Mouse (Mus musculus): ENCODE measurements around the gene Ankdd1a. TPM values are rescaled to one million over a fixed set of nuclear protein-coding genes. Genes with fewer than 3 reads are reported as not detected.

Gene Ankdd1a
- total and polyA plus RNA-seq, 3 experiments, result not detected

GRCm38 (mm10) chr9:65465241-65465640 lies 54.8 kb downstream of the Ankdd1a start:
- DNase-seq (ENCODE audit: extremely low read depth), result no peak
- Histone ChIP-seq H3K4me3 (replicated peaks in 1 of 3; ENCODE audit: low read depth in 2 of 3, low read length in 2 of 3, poor library complexity in 1 of 3) (no peak overlapping the region), H3K79me2 (replicated peaks; ENCODE audit: control insufficient read depth, extremely low read depth, insufficient read depth, poor library complexity, severe bottlenecking) (peaks cover 10% of the 10 kb centered on the region), H3K9ac (ENCODE audit: insufficient read depth, low read depth) (no peak overlapping the region), H3K4me2 (ENCODE audit: insufficient read depth, low read depth, poor library complexity, severe bottlenecking) (no peak overlapping the region), H3K9me3 (replicated peaks; ENCODE audit: low read length) (peaks cover 5% of the 10 kb centered on the region), H3K27me3 (replicated peaks) (no peaks in the 10 kb centered on the region), H3K27ac (ENCODE audit: insufficient read depth, low read depth) (no peak overlapping the region), H3K36me3 (replicated peaks in 1 of 2; ENCODE audit: control insufficient read depth in 1 of 2, insufficient read depth in 1 of 2, low read length in 1 of 2) (peaks cover 29 to 56% of the 10 kb centered on the region in 2 experiments), H3K4me1 (ENCODE audit: control insufficient read depth in 1 of 2, insufficient read depth in 2 of 2) (peaks cover 7 to 29% of the 10 kb centered on the region in 2 experiments)
- TF ChIP-seq TCF12 (IDR thresholded peaks at IDR 0.05; ENCODE audit: low read depth, low read length), result no peak
- TF ChIP-seq ZC3H11A (IDR thresholded peaks at IDR 0.05; ENCODE audit: low read depth, low read length), result no peak
- TF ChIP-seq CTCF (conservative IDR thresholded peaks at IDR 0.05 in 1 of 2, IDR thresholded peaks at IDR 0.05 in 1 of 2; ENCODE audit: low read depth in 2 of 2, low read length in 2 of 2), result no peak
- TF ChIP-seq ZMIZ1 (IDR thresholded peaks at IDR 0.05; ENCODE audit: low read depth, low read length), result no peak
- TF ChIP-seq USF2 (conservative IDR thresholded peaks at IDR 0.05; ENCODE audit: low read depth, low read length), result no peak
- TF ChIP-seq KAT2A (IDR thresholded peaks at IDR 0.05; ENCODE audit: insufficient replicate concordance, low read length), result no peak
- no peak for TF ChIP-seq USF1 (IDR thresholded peaks at IDR 0.05; ENCODE audit: low read depth, low read length)
- TF ChIP-seq ELF1 (IDR thresholded peaks at IDR 0.05; ENCODE audit: low read depth, low read length), result no peak
- TF ChIP-seq RCOR1 (conservative IDR thresholded peaks at IDR 0.05; ENCODE audit: low read depth, low read length), result no peak
- TF ChIP-seq CHD2 (IDR thresholded peaks at IDR 0.05; ENCODE audit: low read length), result no peak
- no peak for TF ChIP-seq POLR2A (IDR thresholded peaks at IDR 0.05; ENCODE audit: low read depth, low read length)
- TF ChIP-seq GABPA (IDR thresholded peaks at IDR 0.05; ENCODE audit: insufficient replicate concordance, low read depth, low read length), result no peak
- TF ChIP-seq CHD1 (IDR thresholded peaks at IDR 0.05; ENCODE audit: low read depth, low read length), result no peak
- TF ChIP-seq HCFC1 (IDR thresholded peaks at IDR 0.05; ENCODE audit: low read depth, low read length), result no peak
- no peak for TF ChIP-seq PAX5 (IDR thresholded peaks at IDR 0.05; ENCODE audit: low read length)
- no peak for TF ChIP-seq JUND (conservative IDR thresholded peaks at IDR 0.05; ENCODE audit: low read depth, low read length)
- TF ChIP-seq EP300 (IDR thresholded peaks at IDR 0.05; ENCODE audit: low read length), result no peak
- dilution Hi-C loops (cut with MboI; ENCODE audit: extremely low pct_ligation_motif_present, extremely low pct_unique_long_range_greater_than_20kb, low sequenced_read_pairs), result no loop called here
- in situ Hi-C loops (cut with MboI; ENCODE audit: low pct_ligation_motif_present, low pct_unique_long_range_greater_than_20kb, low sequenced_read_pairs), result no loop called here

- H3K36me3 ChIP-seq (replicated peaks in 1 of 2; ENCODE audit: control insufficient read depth in 1 of 2, insufficient read depth in 1 of 2, low read length in 1 of 2), result peaks cover 19 to 45% of the 10 kb centered on the region in 2 experiments
- dilution Hi-C loops (cut with MboI; ENCODE audit: extremely low pct_ligation_motif_present, extremely low pct_unique_long_range_greater_than_20kb, low sequenced_read_pairs), result no loop called here
Observed at GRCm38 (mm10) chr9:65464161-65464560, 55.8 kb downstream of the Ankdd1a start.

More at GRCm38 (mm10) chr9:65464161-65464560, 55.8 kb downstream of the Ankdd1a start:
- H3K79me2 ChIP-seq (replicated peaks; ENCODE audit: control insufficient read depth, extremely low read depth, insufficient read depth, poor library complexity, severe bottlenecking), result peaks cover 10% of the 10 kb centered on the region
- in situ Hi-C loops (cut with MboI; ENCODE audit: low pct_ligation_motif_present, low pct_unique_long_range_greater_than_20kb, low sequenced_read_pairs), result no loop called here
- H3K4me2 ChIP-seq (ENCODE audit: insufficient read depth, low read depth, poor library complexity, severe bottlenecking), result no peak overlapping the region
- no peak for DNase-seq (ENCODE audit: extremely low read depth)
- H3K4me1 ChIP-seq (ENCODE audit: control insufficient read depth in 1 of 2, insufficient read depth in 2 of 2), result peaks cover 8 to 31% of the 10 kb centered on the region in 2 experiments
- H3K27ac ChIP-seq (ENCODE audit: insufficient read depth, low read depth), result no peak overlapping the region
- no peak for TF ChIP-seq IRF4 (IDR thresholded peaks at IDR 0.05; ENCODE audit: low read depth, low read length)
- no peak for TF ChIP-seq JUN (IDR thresholded peaks at IDR 0.05; ENCODE audit: insufficient read depth, low read depth, low read length)
- TF ChIP-seq USF1 (IDR thresholded peaks at IDR 0.05; ENCODE audit: low read depth, low read length), result no peak
- no peak for TF ChIP-seq USF2 (conservative IDR thresholded peaks at IDR 0.05; ENCODE audit: low read depth, low read length)
- TF ChIP-seq MEF2A (IDR thresholded peaks at IDR 0.05; ENCODE audit: borderline replicate concordance, low read depth, low read length), result no peak
- TF ChIP-seq MAFK (IDR thresholded peaks at IDR 0.05; ENCODE audit: insufficient replicate concordance, low read length), result no peak
- TF ChIP-seq TBP (conservative IDR thresholded peaks at IDR 0.05; ENCODE audit: low read depth, low read length), result no peak
- TF ChIP-seq MAX (IDR thresholded peaks at IDR 0.05; ENCODE audit: low read length), result no peak
- TF ChIP-seq CHD1 (IDR thresholded peaks at IDR 0.05; ENCODE audit: low read depth, low read length), result no peak
- no peak for TF ChIP-seq BHLHE40 (IDR thresholded peaks at IDR 0.05; ENCODE audit: low read depth, low read length)
- TF ChIP-seq E2F4 (IDR thresholded peaks at IDR 0.05; ENCODE audit: insufficient replicate concordance, low read depth, low read length), result no peak
- no peak for TF ChIP-seq RAD21 (IDR thresholded peaks at IDR 0.05; ENCODE audit: low read depth, low read length)
- TF ChIP-seq SMC3 (IDR thresholded peaks at IDR 0.05; ENCODE audit: low read depth, low read length), result no peak
- H3K9ac ChIP-seq (ENCODE audit: insufficient read depth, low read depth), result no peak overlapping the region
- H3K4me3 ChIP-seq (replicated peaks in 1 of 3; ENCODE audit: low read depth in 2 of 3, low read length in 2 of 3, poor library complexity in 1 of 3), result no peak overlapping the region
- H3K27me3 ChIP-seq (replicated peaks), result no peaks in the 10 kb centered on the region
- H3K9me3 ChIP-seq (replicated peaks; ENCODE audit: low read length), result peaks cover 5% of the 10 kb centered on the region

Measured in CH12.LX (cell line).